Mouse (Mus musculus): ENCODE results near the gene Nadsyn1. TPM values are rescaled to one million over a fixed set of nuclear protein-coding genes. Genes with fewer than 3 reads are reported as not detected.
A peak's percentile ranks its signal among the peaks of the same experiment; 100 is the strongest.

Gene Nadsyn1
- total RNA-seq, 1 experiment from 2014 or later = 13.6 TPM

DNA sequence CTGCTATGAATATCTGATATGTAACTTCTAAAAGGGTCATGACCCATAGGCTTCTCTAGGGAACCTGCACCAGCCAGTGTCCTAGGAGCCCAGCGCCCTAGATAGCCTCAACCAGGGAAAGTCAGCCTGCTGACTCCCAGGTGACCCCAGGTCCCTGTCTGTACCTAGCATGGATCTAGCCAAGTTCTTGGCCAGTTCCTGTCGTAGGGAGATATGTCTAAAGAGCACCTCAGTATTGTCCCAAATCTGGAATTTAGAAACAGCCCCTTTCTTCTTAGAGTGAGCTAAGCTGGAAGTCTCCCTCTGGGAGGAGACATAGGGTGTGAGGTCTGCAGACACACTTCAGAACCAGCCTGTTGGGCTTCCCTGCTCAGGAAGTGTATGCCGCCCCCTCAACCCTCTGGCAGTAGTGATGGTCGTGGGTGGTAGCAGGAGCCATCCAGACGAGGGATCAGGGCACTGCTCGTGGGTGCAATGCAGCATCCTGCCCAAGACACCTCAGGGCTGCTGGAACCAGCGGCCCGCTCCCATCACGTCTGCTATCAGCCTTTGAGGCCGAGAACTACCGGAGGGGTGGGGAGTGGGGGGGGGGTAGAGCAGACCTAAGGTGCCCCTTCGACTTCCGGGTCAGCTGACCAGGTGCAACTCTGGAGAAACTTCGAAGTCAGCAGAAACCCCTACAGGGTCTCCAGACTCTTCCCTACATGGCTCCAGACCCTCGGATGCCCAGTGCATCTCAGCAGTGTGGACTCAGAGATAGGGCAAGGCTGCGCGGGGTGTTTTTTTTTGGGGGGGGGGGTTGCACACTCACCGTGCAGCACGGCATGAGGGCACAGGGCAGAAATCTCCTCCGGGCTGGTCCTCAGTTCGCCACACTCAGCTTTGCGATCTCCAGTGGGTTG, 66.3 kb downstream of the Nadsyn1 start, which contains the start of gene Osbpl5:
Gene Osbpl5, minus strand, starts transcription at position 861 of the 902 bp plus-strand sequence.
- ATAC-seq (replicated peaks; ENCODE audit: low read depth, poor library complexity, severe bottlenecking) = no peak

DNA sequence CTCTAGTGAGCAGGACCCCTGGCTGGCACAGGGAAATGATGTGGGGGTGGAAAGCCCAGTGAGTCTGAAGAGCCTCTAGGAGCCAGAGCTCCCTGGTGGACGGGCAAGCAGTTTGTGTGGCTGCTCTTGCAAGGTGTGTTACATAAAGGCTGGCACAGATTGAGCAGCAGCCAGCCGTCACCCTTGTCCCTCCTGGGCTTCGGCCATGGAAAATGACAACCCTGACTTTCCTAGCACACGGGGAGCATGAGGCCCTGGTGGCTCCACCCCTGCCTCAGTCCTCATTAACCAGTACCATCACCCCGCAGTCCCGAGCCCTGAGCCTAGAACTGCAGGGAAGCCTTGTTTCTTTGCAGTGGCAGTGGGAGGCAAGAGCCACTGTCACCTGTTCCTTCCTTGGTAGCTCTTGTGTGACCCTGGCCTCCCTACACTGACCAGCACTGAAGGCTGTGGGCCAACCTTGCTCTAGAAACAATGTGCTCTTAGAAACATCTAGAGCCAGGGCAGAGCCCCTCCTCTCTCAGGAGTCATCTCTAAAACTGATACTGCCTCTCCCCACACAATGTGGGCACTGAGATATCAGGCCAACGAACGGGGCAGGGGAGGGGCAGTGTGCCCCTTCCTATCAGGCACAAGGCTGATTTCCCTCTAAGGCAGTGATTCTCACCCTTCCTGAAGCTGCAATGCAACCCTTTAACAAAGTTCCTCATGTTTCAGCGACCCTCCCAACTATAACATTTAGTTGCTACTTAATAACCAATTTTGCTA, 67.1 kb downstream of the Nadsyn1 start:
- peak; percentile 57 for ATAC-seq (replicated peaks; ENCODE audit: low read depth, poor library complexity, severe bottlenecking)

DNA sequence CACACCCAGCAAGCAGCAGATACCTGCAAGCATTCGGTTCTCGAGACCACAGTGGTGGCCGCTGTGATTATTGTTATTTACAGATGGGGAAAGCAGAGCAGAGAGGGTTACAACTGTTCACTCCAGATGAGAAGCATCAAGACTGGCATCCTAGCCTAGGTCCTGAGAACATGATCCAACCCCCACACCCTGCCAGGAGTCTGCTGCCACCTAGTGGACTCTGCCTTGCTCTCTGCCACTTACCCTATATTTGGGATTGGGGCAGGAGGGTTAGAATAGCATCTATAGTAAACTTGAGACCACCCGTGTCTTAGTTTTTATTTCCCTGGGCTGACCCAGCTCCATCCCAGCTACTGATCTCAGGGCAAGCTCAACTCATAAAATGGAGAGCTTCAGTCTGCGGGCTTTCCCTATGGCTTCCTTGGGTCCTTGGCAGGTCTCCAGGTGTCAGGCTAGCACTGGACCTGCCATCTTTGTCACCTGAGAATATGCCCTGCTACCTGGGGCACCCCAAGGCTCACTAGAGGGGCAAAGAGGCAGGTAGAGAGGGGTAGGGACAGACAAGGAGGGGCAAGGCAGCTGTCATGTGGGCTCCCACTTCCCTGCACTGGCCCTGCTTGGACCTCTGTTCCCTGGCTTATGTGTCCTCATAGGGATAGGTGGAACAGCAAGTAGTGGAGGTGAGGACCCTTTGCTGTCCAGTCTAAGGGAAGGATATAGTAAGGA, 68.5 kb downstream of the Nadsyn1 start:
- ATAC-seq (replicated peaks; ENCODE audit: low read depth, poor library complexity, severe bottlenecking) = peak; percentile 50

DNA sequence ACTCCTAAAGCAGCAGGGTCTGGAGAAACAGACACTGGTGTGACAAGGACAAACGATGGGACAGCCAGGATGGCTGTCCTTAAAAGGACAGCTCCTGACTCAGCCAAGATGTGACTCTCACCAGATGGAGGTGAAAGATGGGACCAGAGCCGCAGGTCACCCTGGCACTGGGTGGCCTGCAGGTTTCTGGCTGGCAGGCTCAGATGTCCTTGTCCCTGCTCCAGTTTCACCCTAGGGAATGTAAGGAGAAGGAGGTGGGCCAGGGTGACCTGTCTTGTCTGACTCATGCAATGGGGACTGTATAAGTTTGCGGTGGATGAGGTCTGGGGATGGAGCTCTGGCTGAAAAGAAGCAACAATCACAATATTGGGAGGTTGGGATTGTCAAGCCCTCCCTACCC, 70.0 kb downstream of the Nadsyn1 start:
- no peak for ATAC-seq (replicated peaks; ENCODE audit: low read depth, poor library complexity, severe bottlenecking)

DNA sequence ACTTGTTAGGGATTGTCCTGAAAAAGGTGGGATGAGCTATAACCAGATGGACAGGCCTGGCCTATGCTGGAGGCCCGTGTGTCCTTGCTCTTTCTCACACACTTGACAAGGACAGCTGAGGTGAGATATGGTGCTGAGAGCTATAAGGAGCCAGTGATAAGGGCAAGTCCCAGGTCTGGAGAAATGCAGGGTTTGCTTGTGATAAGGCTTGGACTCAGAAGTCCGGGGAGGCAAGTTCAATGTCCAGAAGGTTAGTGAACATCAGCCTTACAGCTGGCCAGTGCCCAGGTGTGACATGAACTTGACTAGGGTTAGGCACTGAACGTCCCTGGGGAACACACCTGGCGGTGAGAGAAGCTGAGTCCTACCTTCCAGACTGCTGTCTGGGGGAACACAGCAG, 70.6 kb downstream of the Nadsyn1 start:
- no peak for ATAC-seq (replicated peaks; ENCODE audit: low read depth, poor library complexity, severe bottlenecking)

DNA sequence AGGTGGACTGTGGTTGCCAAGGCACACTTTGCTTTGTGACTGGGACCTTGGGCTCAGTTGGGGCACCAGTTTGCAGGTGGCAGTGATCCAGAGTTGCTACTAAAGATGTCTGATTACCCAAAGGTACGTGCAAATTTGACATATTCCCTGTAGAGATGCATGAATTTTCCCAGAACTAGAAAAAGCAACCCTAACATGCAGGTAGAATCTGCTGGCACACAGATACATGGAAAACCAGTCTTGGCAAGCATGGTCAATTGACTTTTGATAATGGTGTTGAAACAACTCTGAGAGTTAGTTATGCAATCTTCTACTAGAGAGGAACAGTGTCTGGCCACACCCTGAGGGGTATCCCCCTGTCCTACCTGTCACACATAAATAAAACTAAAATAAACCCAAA, 71.3 kb downstream of the Nadsyn1 start:
- ATAC-seq (replicated peaks; ENCODE audit: low read depth, poor library complexity, severe bottlenecking) = no peak

DNA sequence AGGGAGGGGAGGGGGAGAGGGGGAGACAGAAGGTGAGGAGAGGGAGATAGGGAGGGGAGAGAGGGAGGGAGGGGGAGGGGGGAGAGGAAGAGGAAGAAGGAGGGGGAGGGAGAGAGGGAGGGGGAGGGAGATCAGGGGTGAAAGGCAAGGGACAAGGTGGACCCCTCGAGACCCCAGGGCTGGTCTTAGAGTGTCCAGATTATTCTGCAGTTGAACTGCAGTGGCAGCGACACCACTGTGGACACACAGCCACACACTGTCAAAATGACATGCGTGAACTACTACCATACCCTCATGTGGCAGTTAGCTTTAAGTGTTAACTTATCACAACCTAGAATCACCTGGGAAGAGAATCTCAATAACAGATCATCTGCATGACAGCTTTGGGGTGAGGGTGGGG, 73.6 kb downstream of the Nadsyn1 start:
- ATAC-seq (replicated peaks; ENCODE audit: low read depth, poor library complexity, severe bottlenecking) = no peak

DNA sequence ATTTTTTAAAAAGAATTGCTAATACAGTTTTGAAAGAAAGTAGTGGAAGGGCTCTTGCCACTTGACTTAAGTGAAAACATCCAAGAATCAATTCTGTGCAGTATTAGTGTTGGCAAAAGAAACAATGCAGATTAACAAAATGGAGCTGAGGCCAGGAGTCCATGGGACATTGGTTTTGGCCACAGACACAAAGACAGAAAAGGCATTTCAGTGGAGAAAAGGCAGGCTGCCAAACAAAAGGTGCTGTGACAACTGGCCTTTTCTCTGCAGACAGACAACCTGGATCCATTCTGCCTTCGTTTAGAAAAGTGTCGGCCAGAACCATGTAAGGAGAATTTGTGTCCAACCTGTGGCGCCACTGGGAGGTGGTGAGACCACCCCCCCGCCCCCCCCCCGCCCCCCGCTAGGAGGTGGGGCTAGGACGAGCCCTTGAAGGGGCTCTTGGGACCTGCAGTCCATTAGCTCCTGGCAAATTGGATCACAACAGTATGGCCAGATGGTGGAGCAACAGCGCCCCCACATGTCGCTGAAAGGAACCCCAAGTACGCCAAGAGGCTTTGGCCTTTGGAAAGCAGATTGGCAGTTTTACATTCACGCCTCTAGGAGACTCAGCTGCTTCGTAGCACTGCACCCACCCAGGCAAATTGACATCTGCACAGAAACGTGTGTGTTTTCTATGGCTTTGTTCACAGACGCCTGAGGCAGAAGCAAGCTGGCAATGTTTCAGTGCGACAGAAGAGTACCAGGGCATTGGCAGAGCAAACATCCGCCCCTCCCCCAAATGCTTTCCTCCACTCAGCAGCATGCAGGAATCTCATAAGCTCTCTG, 74.4 kb downstream of the Nadsyn1 start:
- peak; percentile 92 for ATAC-seq (replicated peaks; ENCODE audit: low read depth, poor library complexity, severe bottlenecking)

Other genes with a start within 250 kb of the Nadsyn1 start
- 51.1 and 63.9 TPM in 2 replicates for gene Cars, start 222.8 kb downstream of the Nadsyn1 start, total RNA-seq (2017)
- gene Tnfrsf26, start 194.1 kb downstream of the Nadsyn1 start, total RNA-seq (2017) = 8.0 and 10.3 TPM in 2 replicates
- 3.7 and 4.7 TPM in 2 replicates for gene Tnfrsf22, start 173.2 kb downstream of the Nadsyn1 start, total RNA-seq (2017)
- gene Tnfrsf23, start 137.0 kb downstream of the Nadsyn1 start, total RNA-seq (2017) = 0.63 TPM in 1 of 2 replicates, not detected in the other
- 5.9 and 15.3 TPM in 2 replicates for gene Osbpl5, start 65.9 kb downstream of the Nadsyn1 start, total RNA-seq (2017)
- gene Mrgprg, start 55.9 kb downstream of the Nadsyn1 start, total RNA-seq (2017) = not detected in 2 replicates
- gene Mrgpre, start 38.3 kb downstream of the Nadsyn1 start, total RNA-seq (2017) = 1.2 and 1.3 TPM in 2 replicates
- 11.7 and 25.1 TPM in 2 replicates for gene Dhcr7, start 296 bp upstream of the Nadsyn1 start, total RNA-seq (2017)
- not detected in 2 replicates for gene Gm498, start 44.0 kb upstream of the Nadsyn1 start, total RNA-seq (2017)
- gene Shank2, start 179.1 kb upstream of the Nadsyn1 start, total RNA-seq (2017) = not detected in 2 replicates